Mouse (Mus musculus) MEL (cell line): ENCODE data around the gene Dnajc4. TPM values are rescaled to one million over a fixed set of nuclear protein-coding genes. Genes with fewer than 3 reads are reported as not detected.

ENCODE experiments used
- DNase-seq: peaks from one replicate; pipeline ENCODE4 v3.0.0; 2011; ENCODE audit warnings: low read depth, low spot score
- H3K27ac ChIP-seq: 2 replicates; pipeline ENCODE4 v1.5.1; 2012; ENCODE audit warnings: low read depth, mild to moderate bottlenecking, control low read depth, low read length, moderate library complexity; ENCODE audit not compliant: control insufficient read depth
- H3K27me3 ChIP-seq, 2 experiments: fragments of 150-350 bp in 1 of 2; sonication (generic) in 1 of 2; 2 replicates each; pipeline ENCODE4 v1.6.1; 2012; ENCODE audit warnings: low read length in 2 of 2, mild to moderate bottlenecking in 2 of 2, improper control_type of control experiment in 1 of 2, moderate library complexity in 1 of 2; ENCODE audit not compliant: insufficient read depth in 2 of 2, control insufficient read depth in 1 of 2
- H3K36me3 ChIP-seq, 2 experiments: 2 replicates each; pipeline ENCODE4 v1.6.1; 2012 to 2014; ENCODE audit warnings: low read length in 2 of 2, improper control_type of control experiment in 1 of 2, inconsistent platforms in 1 of 2, mild to moderate bottlenecking in 1 of 2; ENCODE audit not compliant: insufficient read depth in 2 of 2, control insufficient read depth in 1 of 2
- H3K4me1 ChIP-seq, 2 experiments: fragments of 150-350 bp in 1 of 2; sonication (generic) in 1 of 2; 2 replicates each; pipeline ENCODE4 v1.6.1; 2012; ENCODE audit warnings: low read length in 2 of 2, improper control_type of control experiment in 1 of 2, mild to moderate bottlenecking in 1 of 2; ENCODE audit not compliant: insufficient read depth in 2 of 2, control insufficient read depth in 1 of 2
- H3K4me3 ChIP-seq, 2 experiments: fragments of 150-350 bp in 1 of 2; sonication (generic) in 1 of 2; 2 replicates each; pipeline ENCODE4 v1.5.1; 2012; ENCODE audit warnings: low read depth in 2 of 2, low read length in 2 of 2, mild to moderate bottlenecking in 2 of 2, moderate library complexity in 2 of 2, control low read depth in 1 of 2, improper control_type of control experiment in 1 of 2; ENCODE audit not compliant: control insufficient read depth in 1 of 2, insufficient read depth in 1 of 2
- H3K79me2 ChIP-seq: 2 replicates; pipeline ENCODE4 v1.6.1; 2012; ENCODE audit warnings: mild to moderate bottlenecking, low read length, moderate library complexity; ENCODE audit not compliant: control insufficient read depth, poor library complexity, insufficient read depth
- H3K9ac ChIP-seq: 2 replicates; pipeline ENCODE4 v1.6.1; 2012; ENCODE audit warnings: low read depth, mild to moderate bottlenecking, control low read depth, low read length, moderate library complexity; ENCODE audit not compliant: control insufficient read depth, poor library complexity, severe bottlenecking
- H3K9me3 ChIP-seq: fragments of 150-350 bp; sonication (generic); replicated peaks from 2 replicates; pipeline ENCODE4 v1.6.1; 2012; ENCODE audit warnings: mild to moderate bottlenecking, low read length, improper control_type of control experiment, moderate library complexity; ENCODE audit not compliant: insufficient read depth
- BHLHE40 ChIP-seq: IDR thresholded peaks from 2 replicates; pipeline ENCODE4 v1.6.1; 2012; ENCODE audit warnings: low read depth, mild to moderate bottlenecking, inconsistent platforms, low read length, improper control_type of control experiment, borderline replicate concordance
- CTCF ChIP-seq, 3 experiments: IDR thresholded peaks in 2 of 3; conservative IDR thresholded peaks in 1 of 3; 2 replicates each; pipeline ENCODE4 v1.5.1; 2011 to 2012; ENCODE audit warnings: low read length in 3 of 3, low read depth in 2 of 3, mild to moderate bottlenecking in 2 of 3, improper control_type of control experiment in 1 of 3, inconsistent platforms in 1 of 3, mixed read lengths in 1 of 3, moderate library complexity in 1 of 3; ENCODE audit not compliant: control insufficient read depth in 1 of 3, insufficient read depth in 1 of 3, poor library complexity in 1 of 3, severe bottlenecking in 1 of 3
- EP300 ChIP-seq, 2 experiments: IDR thresholded peaks; 2 replicates each; pipeline ENCODE4 v1.6.1; 2011; ENCODE audit warnings: improper control_type of control experiment in 2 of 2, low read length in 2 of 2, low read depth in 1 of 2, mild to moderate bottlenecking in 1 of 2
- HCFC1 ChIP-seq: IDR thresholded peaks from 2 replicates; pipeline ENCODE4 v1.6.1; 2012; ENCODE audit warnings: low read depth, mild to moderate bottlenecking, inconsistent platforms, low read length, improper control_type of control experiment, moderate library complexity
- JUND ChIP-seq: IDR thresholded peaks from 2 replicates; pipeline ENCODE4 v1.6.1; 2011; ENCODE audit warnings: low read depth, mild to moderate bottlenecking, improper control_type of control experiment, low read length
- MAFK ChIP-seq: IDR thresholded peaks from 2 replicates; pipeline ENCODE4 v1.6.1; 2011; ENCODE audit warnings: low read depth, mild to moderate bottlenecking, low read length, improper control_type of control experiment, borderline replicate concordance
- MAX ChIP-seq: IDR thresholded peaks from 2 replicates; pipeline ENCODE4 v1.6.1; 2011; ENCODE audit warnings: low read length, improper control_type of control experiment
- MAZ ChIP-seq: IDR thresholded peaks from 2 replicates; pipeline ENCODE4 v1.6.1; 2012; ENCODE audit warnings: low read depth, mild to moderate bottlenecking, inconsistent platforms, low read length, improper control_type of control experiment
- MYC ChIP-seq: IDR thresholded peaks from 2 replicates; pipeline ENCODE4 v1.6.1; 2011; ENCODE audit warnings: low read depth, mild to moderate bottlenecking, low read length, improper control_type of control experiment, moderate library complexity
- NELFE ChIP-seq: IDR thresholded peaks from 2 replicates; pipeline ENCODE4 v1.6.1; 2011; ENCODE audit warnings: low read depth, low read length, improper control_type of control experiment
- POLR2A ChIP-seq, 2 experiments: IDR thresholded peaks; 2 replicates each; pipeline ENCODE4 v1.6.1; 2011 to 2012; ENCODE audit warnings: low read length in 2 of 2, mild to moderate bottlenecking in 2 of 2, control low read depth in 1 of 2, improper control_type of control experiment in 1 of 2, low read depth in 1 of 2, moderate library complexity in 1 of 2; ENCODE audit not compliant: control insufficient read depth in 1 of 2, insufficient read depth in 1 of 2, poor library complexity in 1 of 2
- POLR2AphosphoS5 ChIP-seq: IDR thresholded peaks from 2 replicates; pipeline ENCODE4 v1.6.1; 2012; ENCODE audit warnings: low read depth, borderline replicate concordance, mild to moderate bottlenecking, inconsistent platforms, low read length, moderate library complexity, mixed read lengths
- RAD21 ChIP-seq: IDR thresholded peaks from 2 replicates; pipeline ENCODE4 v1.6.1; 2011; ENCODE audit warnings: mild to moderate bottlenecking, low read depth, low read length, improper control_type of control experiment
- TAL1 ChIP-seq: IDR thresholded peaks from 2 replicates; pipeline ENCODE4 v1.6.1; 2012; ENCODE audit warnings: mild to moderate bottlenecking, inconsistent platforms, low read length, moderate library complexity, mixed read lengths
- ZC3H11A ChIP-seq: IDR thresholded peaks from 2 replicates; pipeline ENCODE4 v1.6.1; 2012; ENCODE audit warnings: low read depth, mild to moderate bottlenecking, inconsistent platforms, low read length, improper control_type of control experiment
- ZKSCAN1 ChIP-seq: IDR thresholded peaks from 2 replicates; pipeline ENCODE4 v1.6.1; 2012; ENCODE audit warnings: low read depth, mild to moderate bottlenecking, inconsistent platforms, low read length, improper control_type of control experiment, moderate library complexity
- polyA plus RNA-seq, 2 experiments: library from polyadenylated mRNA; stranded (reverse) in 1 of 2; unstranded in 1 of 2; fragments of >175 nt in 1 of 2; fragments of >200 nt in 1 of 2; gene quantifications; 2 replicates each; pipeline versions ENCODE4 v1.2.1 to v1.2.4; 2012; ENCODE audit warnings: low replicate concordance in 2 of 2, low read depth in 1 of 2; ENCODE audit not compliant: insufficient read length in 2 of 2, insufficient read depth in 1 of 2, missing spikeins in 1 of 2
- total RNA-seq: library from RNA; depleted of rRNA; stranded (reverse); fragments of 300-350 nt; gene quantifications from 2 replicates; pipeline ENCODE4 v1.2.3, GENCODE M21; 2012

Dnajc4 gene
- total and polyA plus RNA-seq, 3 experiments = 4.2 to 12.9 TPM; not detected in 1

DNA sequence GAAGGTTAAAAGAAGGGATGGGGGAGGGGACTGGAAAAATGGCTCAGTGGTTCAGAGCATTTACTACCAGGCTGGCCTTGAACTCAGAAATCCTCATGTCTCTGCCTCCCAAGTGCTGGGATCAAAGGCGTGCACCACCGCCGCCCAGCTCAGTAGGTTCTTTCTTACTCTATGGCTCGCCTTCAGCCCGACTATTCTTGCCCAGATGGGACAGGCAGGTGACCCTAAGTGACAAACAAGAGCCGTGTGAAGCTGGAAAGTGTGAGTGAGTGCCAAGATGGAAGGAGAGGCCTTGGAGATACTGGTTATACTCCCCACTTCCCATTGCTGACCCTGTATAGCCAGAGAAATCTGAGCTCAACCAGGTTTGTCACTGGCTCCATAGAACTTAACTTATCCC is 48.7 kb downstream of the Dnajc4 start:
- H3K9me3 ChIP-seq = no peaks in the 10 kb centered on the region
- peaks cover 0 to 10% of the 10 kb centered on the region in 2 experiments; a peak in 2 of 4 replicates for H3K4me1 ChIP-seq
- no peak for TF ChIP-seq ZKSCAN1
- no peak for TF ChIP-seq MAZ
- no peak for TF ChIP-seq JUND
- no peak for TF ChIP-seq MAX
- no peak for TF ChIP-seq POLR2A (IDR thresholded peaks at IDR 0.05; ENCODE audit: control insufficient read depth in 1 of 2, insufficient read depth in 1 of 2, low read depth in 1 of 2, low read length in 2 of 2, poor library complexity in 1 of 2)
- no peak for TF ChIP-seq TAL1
- TF ChIP-seq POLR2AphosphoS5 = no peak
- no peak for TF ChIP-seq EP300 (IDR thresholded peaks at IDR 0.05; ENCODE audit: low read depth in 1 of 2, low read length in 2 of 2)
- TF ChIP-seq, all 39 proteins: peak for 0
- Histone ChIP-seq H3K9ac (no peak overlapping the region), H3K27me3 (no peaks in the 10 kb centered on the region), H3K79me2 (peaks cover 8% of the 10 kb centered on the region; the same call in 1 of the 2 replicates), H3K27ac (no peak overlapping the region), H3K36me3 (peaks cover 0 to 2% of the 10 kb centered on the region in 2 experiments; a peak in 1 of 4 replicates), H3K4me3 (no peak overlapping the region)
- DNase-seq = no peak

DNA sequence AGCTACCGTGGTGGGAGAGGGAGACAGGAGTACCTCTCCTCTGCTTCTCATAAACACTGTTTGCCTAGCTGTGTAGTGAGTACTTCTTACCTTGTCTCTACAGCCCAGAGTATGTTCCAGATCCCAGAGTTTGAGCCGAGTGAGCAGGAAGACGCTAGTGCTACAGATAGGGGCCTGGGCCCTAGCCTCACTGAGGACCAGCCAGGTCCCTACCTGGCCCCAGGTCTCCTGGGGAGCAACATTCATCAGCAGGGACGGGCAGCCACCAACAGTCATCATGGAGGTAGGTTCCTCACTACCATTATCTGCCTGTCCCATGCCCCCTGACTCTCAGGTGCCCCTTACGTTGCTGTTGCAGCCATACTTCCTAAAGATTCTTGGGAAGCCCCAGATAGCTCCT is 49.6 kb downstream of the Dnajc4 start:
- Histone ChIP-seq H3K9ac (peak overlapping the region; percentile 75), H3K79me2 (peaks cover 8% of the 10 kb centered on the region; the same call in 1 of the 2 replicates), H3K27me3 (no peaks in the 10 kb centered on the region), H3K4me3 (peak overlapping the region; percentile 62 to 78), H3K36me3 (peaks cover 0 to 2% of the 10 kb centered on the region in 2 experiments; a peak in 1 of 4 replicates), H3K4me1 (peaks cover 0 to 10% of the 10 kb centered on the region in 2 experiments; a peak in 2 of 4 replicates), H3K27ac (peak overlapping the region; percentile 41), H3K9me3 (no peaks in the 10 kb centered on the region)
- DNase-seq = no peak
- no peak for TF ChIP-seq HCFC1
- no peak for TF ChIP-seq MYC
- no peak for TF ChIP-seq MAX
- TF ChIP-seq ZKSCAN1 = no peak
- TF ChIP-seq NELFE = no peak
- no peak for TF ChIP-seq CTCF (IDR thresholded peaks at IDR 0.05 in 2 of 3, conservative IDR thresholded peaks at IDR 0.05 in 1 of 3; ENCODE audit: control insufficient read depth in 1 of 3, insufficient read depth in 1 of 3, low read depth in 2 of 3, low read length in 3 of 3, poor library complexity in 1 of 3, severe bottlenecking in 1 of 3)
- TF ChIP-seq MAFK = no peak
- no peak for TF ChIP-seq RAD21
- TF ChIP-seq TAL1 = no peak
- no peak for TF ChIP-seq BHLHE40
- no peak for TF ChIP-seq ZC3H11A
